Mouse (Mus musculus) small intestine, adult 2 months (tissue): ENCODE measurements around the gene Tns1.

Experiments used
- CTCF ChIP-seq: fragments of 200-500 bp; IDR thresholded peaks from 2 replicates; pipeline ENCODE4 v1.5.1; 2012; ENCODE audit warnings: low read depth, mild to moderate bottlenecking, control low read depth, inconsistent platforms, low read length, moderate library complexity, mixed read lengths; ENCODE audit not compliant: insufficient replicate concordance, insufficient read length; ENCODE audit errors: extremely low read depth
- POLR2A ChIP-seq: fragments of 200-500 bp; IDR thresholded peaks from 2 replicates; pipeline ENCODE4 v1.6.1; 2012; ENCODE audit warnings: low read depth, mild to moderate bottlenecking, control low read depth, inconsistent platforms, low read length, moderate library complexity

- no peak for TF ChIP-seq CTCF
- TF ChIP-seq POLR2A: no peak
Measured at GRCm38 (mm10) chr1:73979214-73979613, 145.0 kb downstream of the Tns1 start.
